Mouse (Mus musculus) layer of hippocampus, adult 9-11 months (tissue): Measurements from ENCODE around the gene Cuta.
A peak's percentile ranks its signal among the peaks of the same experiment; 100 is the strongest.

ENCODE experiments used
- DNase-seq: peaks from one replicate; pipeline ENCODE4 v3.0.0; 2022

Cuta gene

DNA sequence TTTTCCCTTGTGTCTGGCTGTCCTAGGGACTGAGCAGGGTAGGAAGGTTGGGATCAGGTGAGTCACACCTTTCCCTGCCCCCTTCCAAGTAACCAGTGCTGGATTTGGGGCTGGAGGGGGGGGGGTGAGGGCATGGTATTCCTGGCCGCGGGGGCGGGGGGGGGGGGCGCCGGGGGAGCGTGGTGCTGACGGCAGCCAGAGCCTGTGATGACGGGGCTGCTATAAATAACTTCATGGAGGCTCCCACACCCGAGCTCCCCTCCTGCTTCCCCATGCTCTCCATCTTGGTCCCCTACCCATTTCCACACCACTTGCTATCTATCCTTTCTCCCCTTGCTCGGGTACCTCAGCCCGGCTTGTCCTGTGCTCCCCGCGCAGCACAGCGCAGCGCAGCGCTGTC, 14.4 kb upstream of the Cuta start:
- no peak for DNase-seq

DNA sequence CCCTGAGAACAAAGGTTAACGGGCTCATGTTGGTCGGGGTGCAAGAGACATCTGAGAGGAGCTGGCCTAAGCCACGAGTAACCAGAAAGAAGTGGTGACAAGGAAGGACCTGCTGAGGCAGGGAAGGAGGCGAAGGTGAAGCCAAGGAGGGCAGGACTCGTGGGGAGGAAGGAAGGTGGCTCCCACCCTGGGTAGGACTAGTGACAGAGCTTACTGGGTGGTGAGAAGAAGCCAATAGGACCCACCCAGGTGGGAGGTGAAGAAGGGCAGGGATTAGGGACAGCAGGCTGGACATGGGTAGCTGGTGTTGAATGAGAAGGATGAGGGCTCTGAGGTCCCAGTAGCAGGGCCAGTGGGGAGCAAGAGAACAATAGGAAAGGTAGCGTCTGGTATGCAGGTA, 13.8 kb upstream of the Cuta start:
- DNase-seq = no peak

DNA sequence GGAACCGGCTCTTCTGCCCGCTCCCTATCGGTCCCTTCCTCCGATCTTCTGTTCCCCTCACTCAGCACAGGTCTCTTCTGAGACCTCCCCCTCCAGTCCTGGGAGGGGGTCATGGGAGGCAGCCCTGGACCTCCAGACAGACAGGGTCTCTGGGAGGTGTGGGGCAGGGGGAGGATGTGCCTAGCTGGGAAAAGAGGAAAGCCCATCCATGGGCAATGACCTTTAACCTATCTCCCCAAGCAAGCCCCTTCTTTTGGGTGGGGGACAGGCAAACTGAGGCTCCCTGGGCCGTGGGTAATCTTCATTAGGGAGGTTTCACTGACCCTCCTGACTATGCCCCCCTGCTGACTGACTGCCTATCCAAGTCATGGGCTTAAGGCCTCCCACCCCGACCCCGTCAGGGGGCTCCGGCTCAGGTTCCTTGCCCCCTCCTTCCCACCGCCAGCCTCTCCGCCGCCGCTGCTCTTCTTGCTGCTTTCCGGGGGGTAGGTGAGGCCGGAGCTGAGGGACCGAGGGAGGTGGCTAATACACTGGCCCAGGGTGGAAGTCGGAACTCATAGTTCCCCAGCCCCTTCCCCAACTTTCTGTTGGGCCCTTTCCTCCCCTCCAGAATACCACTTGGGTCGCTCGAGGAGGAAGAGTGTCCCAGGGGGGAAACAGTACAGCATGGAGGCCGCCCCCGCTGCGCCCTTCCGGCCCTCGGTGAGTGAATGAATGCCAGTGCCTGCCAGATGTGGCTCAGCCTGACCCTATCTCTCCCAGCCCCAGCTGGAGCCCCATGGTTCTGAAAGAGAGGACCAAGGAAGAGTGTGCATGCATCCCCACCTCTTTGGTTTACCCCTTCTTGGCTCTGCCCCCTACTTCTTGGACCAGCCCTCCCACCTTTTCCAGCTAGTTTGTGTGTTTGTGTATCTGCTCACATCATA, 12.8 kb upstream of the Cuta start:
- no peak for DNase-seq

DNA sequence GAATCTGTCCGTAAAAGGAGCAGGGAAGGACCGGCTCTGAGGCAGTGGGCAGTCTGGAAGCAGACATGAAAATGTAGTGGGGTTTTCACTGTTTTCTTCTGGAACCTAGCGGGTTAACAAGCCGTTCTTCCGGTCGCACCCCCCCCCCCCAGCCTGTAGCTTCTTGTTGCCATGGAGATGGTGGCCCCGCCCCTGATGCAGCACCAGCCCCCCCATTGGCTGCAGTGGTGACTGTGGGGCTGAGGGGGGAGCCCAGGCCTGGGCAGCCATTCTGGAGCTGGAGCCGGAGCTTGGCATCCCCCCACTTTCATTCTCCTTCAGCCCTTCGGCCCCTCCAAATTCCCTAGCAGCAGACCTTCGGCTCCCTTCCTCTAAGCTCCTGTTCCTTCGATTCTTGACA, 12.0 kb upstream of the Cuta start:
- DNase-seq = peak; percentile 89

DNA sequence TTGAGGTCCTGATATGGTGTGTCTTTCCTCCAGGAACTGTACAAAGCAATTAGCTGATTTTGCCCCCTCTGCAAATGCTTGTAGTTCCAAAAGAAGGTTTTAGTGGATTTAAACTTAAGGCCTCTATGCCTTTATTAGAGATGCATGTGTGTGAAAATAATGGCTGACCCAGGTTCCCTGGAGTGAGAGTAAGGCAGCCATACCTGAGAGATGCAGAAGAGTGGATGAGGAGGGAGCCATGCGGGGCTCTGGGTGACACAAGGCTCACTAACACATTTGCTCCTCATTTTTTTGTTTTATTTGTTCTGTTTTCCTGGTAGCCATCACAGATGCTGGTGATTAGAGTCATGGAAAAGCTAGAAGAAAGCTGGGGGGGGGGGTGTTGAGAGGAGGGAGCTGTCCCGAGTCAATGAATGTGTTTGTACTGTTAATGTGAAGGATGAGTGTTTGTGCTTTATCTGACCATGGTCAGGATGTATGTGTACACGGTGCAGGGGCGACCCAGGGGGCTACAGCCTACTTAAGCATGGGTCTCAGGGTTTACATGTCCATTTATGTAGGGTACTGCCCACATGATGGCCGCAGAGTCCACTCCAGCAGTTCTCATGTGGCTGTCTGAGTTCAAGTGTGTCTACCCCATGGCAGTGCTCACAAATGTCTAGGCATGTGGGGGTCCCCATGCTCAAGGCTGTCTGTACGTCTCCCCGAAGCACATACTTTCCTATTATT, 11.4 kb upstream of the Cuta start:
- no peak for DNase-seq

DNA sequence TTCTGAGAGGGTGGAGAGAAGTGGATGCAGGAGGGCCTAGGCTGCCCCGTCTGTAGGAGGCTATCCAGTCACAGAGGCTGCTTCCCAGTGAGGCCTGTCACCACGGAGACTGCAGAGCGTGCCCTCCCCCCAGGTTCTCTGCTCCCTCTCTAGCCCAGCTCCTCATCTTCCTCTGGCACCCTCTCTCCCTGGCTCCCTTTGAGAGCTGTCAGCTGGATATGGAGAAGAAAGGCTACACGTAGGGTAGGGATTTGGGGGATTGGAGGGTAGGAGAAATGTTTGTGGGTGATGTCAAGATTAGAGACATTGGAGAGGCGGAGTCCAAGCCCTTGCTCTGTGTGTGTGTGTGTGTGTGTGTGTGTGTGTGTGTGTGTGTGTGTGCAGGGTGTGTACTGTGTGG, 10.5 kb upstream of the Cuta start:
- DNase-seq = no peak

- no peak for DNase-seq
Observed at GRCm38 (mm10) chr17:26949051-26949577, 9.7 kb upstream of the Cuta start.

DNA sequence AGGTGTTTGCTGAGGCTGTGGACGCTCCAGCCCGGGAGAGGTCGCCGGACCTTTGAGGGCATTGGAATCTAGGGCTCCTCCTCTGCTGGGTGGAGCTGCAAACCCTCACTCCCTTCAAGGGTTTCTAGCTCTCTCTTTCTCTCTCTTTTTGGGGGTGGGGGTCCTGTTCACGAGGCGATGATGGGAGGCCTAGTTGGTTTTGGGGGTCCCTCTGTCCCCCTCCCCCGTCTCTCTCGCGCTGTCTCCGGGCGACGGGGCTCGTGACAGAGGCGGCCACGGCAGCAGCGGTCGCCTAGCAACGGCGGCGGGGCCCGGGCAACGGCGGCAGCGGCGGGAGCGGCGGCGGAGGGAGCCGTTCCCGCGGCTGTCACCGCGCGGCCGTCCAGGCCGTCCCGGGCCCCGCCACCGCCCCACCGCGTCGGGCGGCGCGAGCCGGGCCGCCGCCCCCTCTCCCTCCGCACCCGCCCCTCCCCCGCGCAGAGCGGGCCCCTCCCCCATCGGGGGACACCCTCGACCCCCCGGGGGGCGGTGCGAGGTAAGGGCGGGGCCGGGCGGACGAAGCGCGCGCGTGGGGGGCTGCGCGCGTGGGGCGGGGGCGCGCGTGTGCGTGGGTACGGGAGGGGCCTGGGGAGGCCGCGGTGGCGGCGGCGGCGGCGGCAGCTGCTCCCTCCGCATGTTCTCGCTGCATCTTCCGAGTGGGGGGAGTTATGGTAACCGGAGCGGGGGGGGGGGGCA, 9.1 kb upstream of the Cuta start:
- no peak for DNase-seq

- DNase-seq = no peak
Observed at GRCm38 (mm10) chr17:26947231-26948100, 8.1 kb upstream of the Cuta start.

GRCm38 (mm10) chr17:26946567-26946966, 7.2 kb upstream of the Cuta start:
- no peak for DNase-seq

- DNase-seq = no peak
Observed at GRCm38 (mm10) chr17:26945824-26946495, 6.6 kb upstream of the Cuta start.

GRCm38 (mm10) chr17:26941841-26942570, 2.6 kb upstream of the Cuta start:
- DNase-seq = no peak

DNA sequence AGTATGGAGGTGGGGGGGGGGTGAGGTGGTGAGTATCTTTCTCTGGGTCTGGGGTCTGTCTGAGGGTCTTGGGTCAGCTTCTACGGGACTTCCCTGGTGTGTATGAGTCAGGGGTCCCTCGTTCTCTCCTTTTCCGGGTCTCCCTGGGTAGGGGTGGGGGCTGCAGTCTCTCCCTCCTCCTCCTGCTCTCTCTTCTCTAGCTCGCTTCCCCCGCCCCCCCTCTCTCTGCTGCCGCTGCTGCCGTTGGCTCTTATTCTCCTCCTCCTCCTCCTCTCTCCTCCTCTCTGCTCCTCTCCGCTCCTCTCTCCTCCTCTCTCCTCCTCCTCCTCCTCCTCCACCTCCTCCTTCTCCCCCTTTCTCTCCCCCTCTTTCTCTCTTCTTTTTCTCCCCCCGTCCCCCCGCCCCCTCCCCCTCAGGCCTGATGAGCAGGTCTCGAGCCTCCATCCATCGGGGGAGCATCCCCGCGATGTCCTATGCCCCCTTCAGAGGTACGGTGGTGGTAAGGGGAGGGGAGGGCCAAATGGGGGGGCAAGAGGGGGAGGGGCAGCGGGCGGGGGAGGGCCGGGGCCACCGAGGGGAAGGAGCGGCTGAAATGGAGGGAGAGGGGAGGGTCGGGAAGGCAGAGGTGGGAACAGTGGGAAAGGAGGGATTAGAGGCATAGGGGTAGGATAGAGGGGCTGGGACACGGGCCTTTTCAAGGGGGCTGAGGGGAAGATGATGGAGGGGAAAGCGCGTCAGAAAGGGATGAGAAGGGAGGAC, 1.8 kb upstream of the Cuta start, which contains the start of gene Syngap1:
Gene Syngap1, plus strand, starts transcription at position 223 of the 759 bp plus-strand sequence.
- no peak for DNase-seq

- DNase-seq = no peak
Observed at GRCm38 (mm10) chr17:26939973-26940300, 568 bp upstream of the Cuta start.

- no peak for DNase-seq
Observed at GRCm38 (mm10) chr17:26938731-26939130, 638 bp downstream of the Cuta start.

GRCm38 (mm10) chr17:26937883-26938695, 1.3 kb downstream of the Cuta start:
- no peak for DNase-seq

GRCm38 (mm10) chr17:26936921-26937695, 2.3 kb downstream of the Cuta start:
- DNase-seq = no peak

GRCm38 (mm10) chr17:26936453-26936852, 2.9 kb downstream of the Cuta start:
- DNase-seq = no peak
